Mouse (Mus musculus) liver, embryonic 14.5 days (tissue): Measurements from ENCODE around the gene Supt7l. TPM values are rescaled to one million over a fixed set of nuclear protein-coding genes. Genes with fewer than 3 reads are reported as not detected.

Experiments used
- ATAC-seq: fragments of 200-750 bp; cut with Nextera tagmentation; 2 replicates; pipeline ENCODE4 v1.8.0; 2017; ENCODE audit warnings: moderate number of reproducible peaks, mild to moderate bottlenecking, moderate library complexity; ENCODE audit not compliant: insufficient read depth
- DNase-seq, 3 experiments: peaks; one replicate each; pipeline ENCODE4 v3.0.0-alpha.2; 2012 to 2013; ENCODE audit warnings: low read depth in 3 of 3, low spot score in 3 of 3
- H3K27ac ChIP-seq: fragments of 300-500 bp; sonication (generic); 2 replicates; pipeline ENCODE4 v1.5.1; 2014; ENCODE audit warnings: moderate library complexity, mild to moderate bottlenecking, control low read depth, inconsistent platforms
- H3K27me3 ChIP-seq: fragments of 300-500 bp; sonication (generic); 2 replicates; pipeline ENCODE4 v1.6.1; 2014; ENCODE audit warnings: mild to moderate bottlenecking, low read length, moderate library complexity; ENCODE audit not compliant: control insufficient read depth, insufficient read depth
- H3K36me3 ChIP-seq: fragments of 300-500 bp; sonication (generic); replicated peaks from 2 replicates; pipeline ENCODE4 v1.6.1; 2014; ENCODE audit warnings: low read depth; ENCODE audit not compliant: control insufficient read depth, insufficient read depth
- H3K4me1 ChIP-seq, 2 experiments: fragments of 200-500 bp in 1 of 2; fragments of 300-500 bp in 1 of 2; sonication (generic) in 1 of 2; replicated peaks; 2 replicates each; pipeline ENCODE4 v1.6.1; 2012 to 2014; ENCODE audit warnings: antibody characterized with exemption in 1 of 2, inconsistent platforms in 1 of 2, low read length in 1 of 2; ENCODE audit not compliant: control insufficient read depth in 2 of 2, insufficient read depth in 2 of 2
- H3K4me2 ChIP-seq: fragments of 300-500 bp; sonication (generic); 2 replicates; pipeline ENCODE4 v1.6.1; 2014; ENCODE audit warnings: low read depth, mild to moderate bottlenecking, control low read depth, moderate library complexity
- H3K4me3 ChIP-seq, 2 experiments: fragments of 200-500 bp in 1 of 2; fragments of 300-500 bp in 1 of 2; sonication (generic) in 1 of 2; 2 replicates each; pipeline ENCODE4 v1.5.1; 2012 to 2014; ENCODE audit warnings: low read depth in 2 of 2, low read length in 2 of 2, mild to moderate bottlenecking in 2 of 2, control low read depth in 1 of 2, inconsistent platforms in 1 of 2, moderate library complexity in 1 of 2; ENCODE audit not compliant: insufficient read depth in 1 of 2
- H3K9ac ChIP-seq: fragments of 300-500 bp; sonication (generic); replicated peaks from 2 replicates; pipeline ENCODE4 v1.6.1; 2014; ENCODE audit warnings: mild to moderate bottlenecking, control low read depth, moderate library complexity
- H3K9me3 ChIP-seq: fragments of 300-500 bp; sonication (generic); 2 replicates; pipeline ENCODE4 v1.6.1; 2016; ENCODE audit warnings: low read length, mixed read lengths; ENCODE audit not compliant: control insufficient read depth
- CTCF ChIP-seq: IDR thresholded peaks from 2 replicates; pipeline ENCODE4 v1.5.1; 2016; ENCODE audit warnings: antibody characterized with exemption, low read depth, control low read depth
- EP300 ChIP-seq: IDR thresholded peaks from 2 replicates; pipeline ENCODE4 v1.6.1; 2016; ENCODE audit warnings: antibody characterized with exemption, low read depth
- WGBS: fragments of 180-500 bp; shearing (Covaris S2); extraction: QIAGEN DNeasy Blood & Tissue Kit; methylation state at CpG from one replicate; pipeline ENCODE4 v1.1.7; 2014; ENCODE audit not compliant: insufficient replicate concordance; 5-methylcytosine and 5-hydroxymethylcytosine counted together
- polyA plus RNA-seq, 2 experiments: library from polyadenylated mRNA; depleted of rRNA in 1 of 2; stranded (reverse) in 1 of 2; unstranded in 1 of 2; fragments of >200 nt; fragmentation: Nextera tagmentation in 1 of 2; extraction: Ambion mirVana in 1 of 2; gene quantifications; 2 replicates each; pipeline versions ENCODE4 v1.2.1 to v1.2.3; 2012 to 2014

The Supt7l gene
- polyA plus RNA-seq, 2 experiments: 3.3 to 6.0 TPM

- no peak for ATAC-seq
- Histone ChIP-seq H3K27me3 (no peaks in the 10 kb centered on the region), H3K36me3 (peaks cover 8% of the 10 kb centered on the region), H3K9me3 (no peaks in the 10 kb centered on the region), H3K4me2 (no peak overlapping the region), H3K4me3 (no peak overlapping the region), H3K4me1 (no peaks in the 10 kb centered on the region), H3K9ac (no peak overlapping the region), H3K27ac (no peak overlapping the region)
- TF ChIP-seq EP300: no peak
- TF ChIP-seq CTCF: no peak
- DNase-seq: no peak
- WGBS: 75% methylated on average over 4 of the region's 4 CpGs
These were observed 47.1 kb downstream of the Supt7l start for GRCm38 (mm10) chr5:31480536-31480935.

GRCm38 (mm10) chr5:31470334-31470733, 57.3 kb downstream of the Supt7l start:
- TF ChIP-seq EP300 (no peak), CTCF (peak; percentile 71)
- Histone ChIP-seq H3K27ac (no peak overlapping the region), H3K4me3 (no peak overlapping the region), H3K27me3 (no peaks in the 10 kb centered on the region), H3K9ac (no peak overlapping the region), H3K4me1 (no peaks in the 10 kb centered on the region), H3K9me3 (no peaks in the 10 kb centered on the region), H3K36me3 (peaks cover 22% of the 10 kb centered on the region), H3K4me2 (no peak overlapping the region)
- 67% methylated on average over 7 of the region's 7 CpGs for WGBS
- no peak for ATAC-seq
- DNase-seq: no peak

- TF ChIP-seq CTCF (no peak), EP300 (no peak)
- WGBS: 87% methylated on average over 6 of the region's 6 CpGs
- Histone ChIP-seq H3K9ac (no peak overlapping the region), H3K27ac (no peak overlapping the region), H3K9me3 (no peaks in the 10 kb centered on the region), H3K4me1 (no peaks in the 10 kb centered on the region), H3K4me2 (no peak overlapping the region), H3K36me3 (peaks cover 22% of the 10 kb centered on the region), H3K4me3 (no peak overlapping the region), H3K27me3 (no peaks in the 10 kb centered on the region)
- ATAC-seq: no peak
- no peak for DNase-seq
These were observed 57.9 kb downstream of the Supt7l start for GRCm38 (mm10) chr5:31469711-31470110.

- no peak overlapping the region for H3K4me2 ChIP-seq
- DNase-seq (no peak), ATAC-seq (no peak)
- H3K9me3 ChIP-seq: no peaks in the 10 kb centered on the region
- no peak overlapping the region for H3K27ac ChIP-seq
- H3K9ac ChIP-seq: no peak overlapping the region
- H3K4me3 ChIP-seq: no peak overlapping the region
- H3K27me3 ChIP-seq: no peaks in the 10 kb centered on the region
- H3K4me1 ChIP-seq: no peaks in the 10 kb centered on the region
- no peak for TF ChIP-seq CTCF
- no peak for TF ChIP-seq EP300
- H3K36me3 ChIP-seq: peaks cover 16% of the 10 kb centered on the region
- WGBS: 86% methylated on average over 3 of the region's 3 CpGs
These were observed 59.8 kb downstream of the Supt7l start for GRCm38 (mm10) chr5:31467798-31468197.

Other genes with a start within 250 kb of the Supt7l start
- 3.6 and 3.7 TPM in 2 replicates for gene Ift172, start 236.7 kb downstream of the Supt7l start, polyA plus RNA-seq (2012; rRNA removed)
- 3.1 and 3.3 TPM in 2 replicates for gene Ift172, start 236.7 kb downstream of the Supt7l start, polyA plus RNA-seq (2014; fragmentation: Nextera tagmentation; extraction: Ambion mirVana)
- gene Fndc4, start 231.7 kb downstream of the Supt7l start, polyA plus RNA-seq (2012; rRNA removed): 4.7 and 5.6 TPM in 2 replicates
- gene Fndc4, start 231.7 kb downstream of the Supt7l start, polyA plus RNA-seq (2014; fragmentation: Nextera tagmentation; extraction: Ambion mirVana): 3.3 and 3.7 TPM in 2 replicates
- gene Gckr, start 230.4 kb downstream of the Supt7l start, polyA plus RNA-seq (2012; rRNA removed): 16.3 and 16.4 TPM in 2 replicates
- 13.3 and 16.0 TPM in 2 replicates for gene Gckr, start 230.4 kb downstream of the Supt7l start, polyA plus RNA-seq (2014; fragmentation: Nextera tagmentation; extraction: Ambion mirVana)
- 5.8 and 8.2 TPM in 2 replicates for gene Zfp512, start 75.4 kb downstream of the Supt7l start, polyA plus RNA-seq (2012; rRNA removed)
- 8.9 and 10.8 TPM in 2 replicates for gene Zfp512, start 75.4 kb downstream of the Supt7l start, polyA plus RNA-seq (2014; fragmentation: Nextera tagmentation; extraction: Ambion mirVana)
- gene 4930548H24Rik, start 42.1 kb downstream of the Supt7l start, polyA plus RNA-seq (2012; rRNA removed): 0.02 TPM in 1 of 2 replicates, not detected in the other
- not detected in 2 replicates for gene 4930548H24Rik, start 42.1 kb downstream of the Supt7l start, polyA plus RNA-seq (2014; fragmentation: Nextera tagmentation; extraction: Ambion mirVana)
- gene Gpn1, start 33.1 kb downstream of the Supt7l start, polyA plus RNA-seq (2012; rRNA removed): 5.9 and 7.3 TPM in 2 replicates
- gene Gpn1, start 33.1 kb downstream of the Supt7l start, polyA plus RNA-seq (2014; fragmentation: Nextera tagmentation; extraction: Ambion mirVana): 16.8 and 17.0 TPM in 2 replicates
- 6.1 and 10.5 TPM in 2 replicates for gene Slc4a1ap, start 812 bp downstream of the Supt7l start, polyA plus RNA-seq (2012; rRNA removed)
- gene Slc4a1ap, start 812 bp downstream of the Supt7l start, polyA plus RNA-seq (2014; fragmentation: Nextera tagmentation; extraction: Ambion mirVana): 8.3 and 9.4 TPM in 2 replicates
- gene Mrpl33, start 69.1 kb upstream of the Supt7l start, polyA plus RNA-seq (2012; rRNA removed): 57.8 and 80.0 TPM in 2 replicates
- 211 and 219 TPM in 2 replicates for gene Mrpl33, start 69.1 kb upstream of the Supt7l start, polyA plus RNA-seq (2014; fragmentation: Nextera tagmentation; extraction: Ambion mirVana)
- gene Rbks, start 169.8 kb upstream of the Supt7l start, polyA plus RNA-seq (2012; rRNA removed): 9.4 and 10.1 TPM in 2 replicates
- gene Rbks, start 169.8 kb upstream of the Supt7l start, polyA plus RNA-seq (2014; fragmentation: Nextera tagmentation; extraction: Ambion mirVana): 20.6 and 22.7 TPM in 2 replicates
- 14.6 and 15.3 TPM in 2 replicates for gene Babam2, start 169.9 kb upstream of the Supt7l start, polyA plus RNA-seq (2012; rRNA removed)
- 21.2 and 25.4 TPM in 2 replicates for gene Babam2, start 169.9 kb upstream of the Supt7l start, polyA plus RNA-seq (2014; fragmentation: Nextera tagmentation; extraction: Ambion mirVana)